Mouse (Mus musculus) retina, adult 2 months (tissue): Measurements from ENCODE around the gene Clock.

Experiments
- DNase-seq: peaks from one replicate; pipeline ENCODE4 v3.0.0-alpha.2; 2012; ENCODE audit warnings: low read depth, low spot score

The Clock gene

GRCm38 (mm10) chr5:76304452-76305341 lies at the start of gene Clock:
Clock (minus strand) TSS chr5:76304792.
- peak; percentile 79 for DNase-seq

- no peak for DNase-seq
Measured at GRCm38 (mm10) chr5:76351953-76352611, 47.5 kb upstream of the Clock start.

- DNase-seq, result no peak
Measured at GRCm38 (mm10) chr5:76351537-76351936, 46.9 kb upstream of the Clock start.

GRCm38 (mm10) chr5:76346137-76346536 lies 41.5 kb upstream of the Clock start:
- DNase-seq, result peak; percentile 4

- DNase-seq, result no peak
Measured at GRCm38 (mm10) chr5:76340931-76341330, 36.3 kb upstream of the Clock start.

- DNase-seq, result no peak
Measured at GRCm38 (mm10) chr5:76337100-76337499, 32.5 kb upstream of the Clock start.

- no peak for DNase-seq
Measured at GRCm38 (mm10) chr5:76333833-76334232, 29.2 kb upstream of the Clock start.

- no peak for DNase-seq
Measured at GRCm38 (mm10) chr5:76330953-76331352, 26.4 kb upstream of the Clock start, which contains the start of gene Pdcl2. Pdcl2 (minus strand) TSS chr5:76331156.

GRCm38 (mm10) chr5:76327296-76327695 lies 22.7 kb upstream of the Clock start:
- no peak for DNase-seq

- no peak for DNase-seq
Measured at GRCm38 (mm10) chr5:76325113-76325512, 20.5 kb upstream of the Clock start.

- DNase-seq, result no peak
Measured at GRCm38 (mm10) chr5:76321249-76322196, 16.9 kb upstream of the Clock start.

- DNase-seq, result no peak
Measured at GRCm38 (mm10) chr5:76308206-76308605, 3.6 kb upstream of the Clock start.

GRCm38 (mm10) chr5:76306261-76306660 lies 1.7 kb upstream of the Clock start:
- no peak for DNase-seq

GRCm38 (mm10) chr5:76305616-76306015 lies 1.0 kb upstream of the Clock start:
- no peak for DNase-seq

- peak; percentile 66 for DNase-seq
Measured at GRCm38 (mm10) chr5:76303745-76304451, 694 bp downstream of the Clock start.

- DNase-seq, result no peak
Measured at GRCm38 (mm10) chr5:76303379-76303744, 1.2 kb downstream of the Clock start.

GRCm38 (mm10) chr5:76302009-76302408 lies 2.6 kb downstream of the Clock start:
- DNase-seq, result no peak

GRCm38 (mm10) chr5:76289234-76289691 lies 15.3 kb downstream of the Clock start:
- DNase-seq, result no peak

- DNase-seq, result no peak
Measured at GRCm38 (mm10) chr5:76288256-76288655, 16.3 kb downstream of the Clock start.

GRCm38 (mm10) chr5:76287062-76287461 lies 17.5 kb downstream of the Clock start:
- no peak for DNase-seq

- DNase-seq, result no peak
Measured at GRCm38 (mm10) chr5:76285699-76286098, 18.9 kb downstream of the Clock start.
